Mouse (Mus musculus) liver, adult 2 months (tissue): ENCODE measurements around the gene Fsip1. TPM values are rescaled to one million over a fixed set of nuclear protein-coding genes. Genes with fewer than 3 reads are reported as not detected.

ENCODE experiments used
- DNase-seq: peaks from one replicate; pipeline ENCODE4 v3.0.0-alpha.2; 2011; ENCODE audit warnings: low read depth, low spot score; ENCODE audit errors: extremely low read depth
- H3K27ac ChIP-seq: fragments of 200-500 bp; replicated peaks from 2 replicates; pipeline ENCODE4 v1.5.1; 2012; ENCODE audit warnings: low read depth, mild to moderate bottlenecking, control low read depth, inconsistent platforms, low read length; ENCODE audit not compliant: insufficient read depth
- H3K27me3 ChIP-seq: fragments of 200-500 bp; 2 replicates; pipeline ENCODE4 v1.6.1; 2012; ENCODE audit warnings: mild to moderate bottlenecking, moderate library complexity, low read length, inconsistent platforms; ENCODE audit not compliant: control insufficient read depth, insufficient read depth
- H3K36me3 ChIP-seq: fragments of 200-500 bp; 2 replicates; pipeline ENCODE4 v1.6.1; 2012; ENCODE audit warnings: low read length, inconsistent platforms; ENCODE audit not compliant: control insufficient read depth, insufficient read depth
- H3K4me1 ChIP-seq: fragments of 200-500 bp; 2 replicates; pipeline ENCODE4 v1.6.1; 2011; ENCODE audit warnings: low read length; ENCODE audit not compliant: control insufficient read depth, insufficient read depth
- H3K4me3 ChIP-seq: fragments of 200-500 bp; 2 replicates; pipeline ENCODE4 v1.5.1; 2011; ENCODE audit warnings: low read depth, mild to moderate bottlenecking, control low read depth, low read length, moderate library complexity; ENCODE audit not compliant: insufficient read depth
- H3K79me2 ChIP-seq: fragments of 200-500 bp; 2 replicates; pipeline ENCODE4 v1.6.1; 2012; ENCODE audit warnings: inconsistent platforms, mild to moderate bottlenecking, low read length, moderate library complexity; ENCODE audit not compliant: control insufficient read depth, insufficient read depth
- H3K9ac ChIP-seq: fragments of 200-500 bp; 2 replicates; pipeline ENCODE4 v1.6.1; 2012; ENCODE audit warnings: low read depth, mild to moderate bottlenecking, control low read depth, inconsistent platforms, low read length
- CTCF ChIP-seq: fragments of 200-500 bp; IDR thresholded peaks from 2 replicates; pipeline ENCODE4 v1.5.1; 2011; ENCODE audit warnings: low read depth, low read length, control low read depth
- POLR2A ChIP-seq: fragments of 200-500 bp; IDR thresholded peaks from 2 replicates; pipeline ENCODE4 v1.6.1; 2011; ENCODE audit warnings: low read length, control low read depth; ENCODE audit not compliant: insufficient read depth; ENCODE audit errors: extremely low read depth
- WGBS: fragments of 180-500 bp; shearing (Covaris S2); methylation state at CpG from one replicate; pipeline ENCODE4 v1.1.7; 2018; 5-methylcytosine and 5-hydroxymethylcytosine counted together
- polyA plus RNA-seq: library from polyadenylated mRNA; depleted of rRNA; stranded (reverse); fragments of >200 nt; gene quantifications from 2 replicates; pipeline ENCODE4 v1.2.3, GENCODE M21; 2012
- total RNA-seq: library from RNA; depleted of rRNA; stranded (reverse); fragments of >200 nt; gene quantifications from 2 replicates; pipeline ENCODE4 v1.2.3, GENCODE M21; 2014

Gene Fsip1
- total and polyA plus RNA-seq, 2 experiments: 0.05 to 0.09 TPM

GRCm38 (mm10) chr2:118228486-118229079 is 28.2 kb downstream of the Fsip1 start:
- no peaks in the 10 kb centered on the region for H3K4me1 ChIP-seq
- 96% methylated on average over 4 of the region's 4 CpGs for WGBS
- no peaks in the 10 kb centered on the region for H3K27me3 ChIP-seq
- no peak overlapping the region for H3K9ac ChIP-seq
- no peak overlapping the region for H3K4me3 ChIP-seq
- TF ChIP-seq POLR2A: no peak
- TF ChIP-seq CTCF: no peak
- DNase-seq: no peak
- H3K27ac ChIP-seq: no peak overlapping the region
- no peaks in the 10 kb centered on the region for H3K36me3 ChIP-seq
- H3K79me2 ChIP-seq: no peaks in the 10 kb centered on the region

DNA sequence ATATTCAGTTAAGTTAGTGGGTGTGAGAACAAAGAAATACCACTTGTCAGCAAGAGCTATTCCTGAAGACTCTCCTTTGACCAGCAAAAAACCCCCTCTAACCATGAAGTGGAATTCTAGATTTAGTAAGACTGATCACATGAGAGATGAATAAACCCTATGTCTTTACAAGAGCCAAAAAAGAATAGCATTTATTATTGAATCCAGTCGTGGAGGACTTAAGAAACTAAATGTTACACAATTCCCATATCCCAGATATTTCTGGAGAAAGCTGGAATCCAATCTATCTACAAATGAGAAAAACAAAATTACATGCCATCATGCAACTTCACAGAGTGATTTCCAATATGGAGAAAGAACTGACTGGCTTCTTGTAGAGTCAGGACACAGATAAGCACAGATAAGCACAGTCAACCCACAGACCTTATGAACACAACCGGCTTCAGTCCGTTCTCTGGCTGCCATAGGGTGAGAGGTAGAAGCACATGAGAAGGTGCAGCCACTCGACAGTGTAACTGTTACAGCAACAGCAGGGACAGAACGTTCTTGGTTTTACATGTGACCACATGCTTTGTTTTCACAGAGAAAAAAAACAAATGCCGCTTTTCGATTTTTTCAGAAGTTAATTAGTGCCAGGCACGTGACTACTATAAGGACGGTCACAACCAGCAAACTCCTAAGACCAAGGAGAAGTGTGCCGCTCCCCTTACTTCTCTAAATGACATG is 31.3 kb downstream of the Fsip1 start:
- no peaks in the 10 kb centered on the region for H3K4me1 ChIP-seq
- H3K27ac ChIP-seq: no peak overlapping the region
- no peaks in the 10 kb centered on the region for H3K27me3 ChIP-seq
- no peak overlapping the region for H3K9ac ChIP-seq
- DNase-seq: no peak
- TF ChIP-seq CTCF (no peak), POLR2A (no peak)
- H3K4me3 ChIP-seq: no peak overlapping the region
- H3K36me3 ChIP-seq: no peaks in the 10 kb centered on the region
- H3K79me2 ChIP-seq: no peaks in the 10 kb centered on the region
- 75% methylated on average over 10 of the region's 10 CpGs for WGBS

- no peaks in the 10 kb centered on the region for H3K79me2 ChIP-seq
- H3K27ac ChIP-seq: no peak overlapping the region
- no peaks in the 10 kb centered on the region for H3K36me3 ChIP-seq
- 65% methylated on average over 4 of the region's 4 CpGs for whole genome bisulfite sequencing
- no peak overlapping the region for H3K9ac ChIP-seq
- no peaks in the 10 kb centered on the region for H3K27me3 ChIP-seq
- TF ChIP-seq CTCF: no peak
- no peak for TF ChIP-seq POLR2A
- H3K4me1 ChIP-seq: no peaks in the 10 kb centered on the region
- no peak overlapping the region for H3K4me3 ChIP-seq
- no peak for DNase-seq
These were observed 38.7 kb downstream of the Fsip1 start for GRCm38 (mm10) chr2:118217993-118218595.

DNA sequence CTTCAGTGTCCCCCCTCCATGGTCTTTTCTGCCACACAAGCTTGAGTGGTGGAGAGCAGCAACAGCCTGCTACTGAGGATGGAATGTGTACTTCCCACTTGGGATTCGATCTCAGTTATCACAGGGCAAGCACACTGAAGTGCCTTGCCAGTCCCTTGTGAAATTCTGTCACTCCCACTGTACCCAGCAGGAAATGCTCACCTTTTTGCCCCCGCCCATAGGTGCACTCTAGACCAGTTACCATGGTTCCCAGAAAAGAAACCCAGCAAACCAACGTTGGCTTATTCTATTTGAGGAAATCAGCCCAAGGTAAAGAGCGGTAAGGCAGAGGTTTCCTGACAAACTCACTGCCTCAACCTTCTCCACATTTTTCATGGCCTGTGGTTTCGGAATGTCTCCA is 47.1 kb downstream of the Fsip1 start:
- Histone ChIP-seq H3K36me3 (no peaks in the 10 kb centered on the region), H3K27me3 (no peaks in the 10 kb centered on the region), H3K9ac (no peak overlapping the region), H3K79me2 (no peaks in the 10 kb centered on the region), H3K27ac (no peak overlapping the region), H3K4me1 (no peaks in the 10 kb centered on the region), H3K4me3 (no peak overlapping the region)
- DNase-seq: no peak
- 61% methylated on average over 5 of the region's 5 CpGs for WGBS
- no peak for TF ChIP-seq CTCF
- TF ChIP-seq POLR2A: no peak

DNA sequence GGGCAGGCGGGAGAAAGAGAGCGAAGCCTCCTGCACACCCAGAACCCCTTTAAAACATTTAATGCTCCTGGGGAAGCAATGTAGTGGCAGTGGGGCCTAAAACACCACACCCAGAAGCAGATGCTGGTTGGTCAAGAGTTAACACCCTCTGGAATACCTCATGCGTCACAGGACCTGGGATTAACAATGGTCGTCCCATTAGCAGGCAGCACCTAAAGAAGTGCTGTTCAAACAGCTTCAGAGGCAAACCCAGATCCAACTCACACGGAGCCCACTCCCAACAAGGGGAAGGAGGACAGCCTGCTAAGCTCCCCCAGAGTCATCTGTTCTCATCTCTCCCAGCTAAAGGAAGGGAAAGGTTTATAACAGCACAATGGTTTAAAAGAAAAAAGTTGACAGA is 48.1 kb downstream of the Fsip1 start:
- no peak for DNase-seq
- H3K36me3 ChIP-seq: no peaks in the 10 kb centered on the region
- no peaks in the 10 kb centered on the region for H3K4me1 ChIP-seq
- no peak overlapping the region for H3K9ac ChIP-seq
- no peaks in the 10 kb centered on the region for H3K27me3 ChIP-seq
- H3K4me3 ChIP-seq: no peak overlapping the region
- 63% methylated on average over 5 of the region's 5 CpGs for WGBS
- no peak for TF ChIP-seq POLR2A
- TF ChIP-seq CTCF: no peak
- H3K27ac ChIP-seq: no peak overlapping the region
- H3K79me2 ChIP-seq: no peaks in the 10 kb centered on the region

DNA sequence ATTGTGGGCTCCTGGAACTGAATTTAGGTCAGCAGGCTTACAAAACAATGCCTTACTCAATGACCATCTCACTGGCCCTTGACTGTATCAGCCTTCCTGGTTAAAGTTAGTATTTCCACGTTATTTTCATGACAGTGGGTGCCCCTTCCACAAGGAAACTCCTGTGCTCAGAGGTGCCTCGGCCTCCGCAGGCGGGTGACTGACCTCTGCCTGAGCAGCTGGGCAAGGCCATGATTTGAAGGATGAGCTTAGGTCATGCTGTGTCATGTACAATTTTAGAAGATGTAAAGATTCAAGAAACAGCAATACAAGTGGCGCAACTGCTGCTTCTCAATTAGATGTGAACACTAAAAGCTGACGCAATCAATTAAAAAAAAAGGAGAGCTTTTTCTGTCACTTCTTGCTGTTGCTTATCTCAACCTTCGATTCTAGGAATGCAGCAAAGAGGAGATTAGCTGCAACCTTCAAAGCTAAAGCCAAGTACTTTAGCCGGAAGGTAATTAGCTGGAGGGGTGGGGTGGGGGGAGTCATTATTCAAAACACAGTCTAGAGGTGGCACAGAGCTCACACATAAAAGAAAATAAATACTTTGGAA is 50.7 kb downstream of the Fsip1 start:
- no peak overlapping the region for H3K27ac ChIP-seq
- no peak for DNase-seq
- TF ChIP-seq CTCF (no peak), POLR2A (no peak)
- no peaks in the 10 kb centered on the region for H3K4me1 ChIP-seq
- H3K79me2 ChIP-seq: no peaks in the 10 kb centered on the region
- H3K9ac ChIP-seq: no peak overlapping the region
- H3K4me3 ChIP-seq: no peak overlapping the region
- H3K36me3 ChIP-seq: no peaks in the 10 kb centered on the region
- WGBS: 52% methylated on average over 8 of the region's 8 CpGs
- H3K27me3 ChIP-seq: no peaks in the 10 kb centered on the region
